In genomic region chr5:34652961-34653360, GRCm38 (mm10) we compare ENCODE assay signal across 28 mouse cellular contexts. TPM values are rescaled to one million over a fixed set of nuclear protein-coding genes. Genes with fewer than 3 reads are reported as not detected.
DNase-seq lines count a peak whose midpoint lies in the region; ATAC-seq and TF ChIP-seq lines count a peak whose summit lies in the region.
"Had no signal": no experiment of that assay in that cellular context is flagged by ENCODE, and none has a peak within 500 bp of the region (broad histone marks: within the 10 kb centered on the region; RNA-seq: fewer than 3 reads in every experiment).

No protein-coding gene starts in this region.

- no peak for TF ChIP-seq CTCF in MEL (IDR thresholded peaks at IDR 0.05 in 2 of 3, conservative IDR thresholded peaks at IDR 0.05 in 1 of 3; ENCODE audit: control insufficient read depth in 1 of 3, insufficient read depth in 1 of 3, low read depth in 2 of 3, low read length in 3 of 3, poor library complexity in 1 of 3, severe bottlenecking in 1 of 3)

- peak in 1 of 2 experiments; percentile 14; a peak in 1 of 4 replicates for TF ChIP-seq EP300 in MEL (IDR thresholded peaks at IDR 0.05; ENCODE audit: low read depth in 1 of 2, low read length in 2 of 2)

- no peak for TF ChIP-seq RAD21 in MEL (IDR thresholded peaks at IDR 0.05; ENCODE audit: low read depth, low read length)

- H3K4me1 ChIP-seq in heart, embryonic 10.5 days, result no peaks in the 10 kb centered on the region; the same call in 1 of the 2 replicates
- peaks cover 0 to 5% of the 10 kb centered on the region in 2 experiments; a peak in 1 of 4 replicates for H3K4me1 ChIP-seq in MEL (ENCODE audit: control insufficient read depth in 1 of 2, insufficient read depth in 2 of 2, low read length in 2 of 2)
- H3K4me1 ChIP-seq: embryonic facial prominence, embryonic 12.5 days; embryonic facial prominence, embryonic 15.5 days; forebrain, embryonic 10.5 days; forebrain, embryonic 13.5 days; hindbrain, embryonic 12.5 days; hindbrain, embryonic 15.5 days; intestine, embryonic 15.5 days had no signal

- 0 out of 2 replicates have a peak, but pooled peaks have one; percentile 41 for ATAC-seq in erythroid progenitor cell, adult 5-6 weeks (replicated peaks; ENCODE audit: low FRiP score, poor library complexity, severe bottlenecking)
- ATAC-seq: forebrain, embryonic 13.5 days; forebrain, embryonic 16.5 days; intestine, embryonic 15.5 days had no signal

- H3K9ac ChIP-seq in MEL (ENCODE audit: control insufficient read depth, low read depth, low read length, poor library complexity, severe bottlenecking), result no peak overlapping the region
- H3K9ac ChIP-seq: embryonic facial prominence, embryonic 12.5 days; embryonic facial prominence, embryonic 15.5 days; forebrain, embryonic 13.5 days; heart, embryonic 13.5 days; hindbrain, embryonic 12.5 days; hindbrain, embryonic 15.5 days; intestine, embryonic 15.5 days had no signal

- WGBS in heart, embryonic 10.5 days, result 88% methylated on average over 5 of the region's 5 CpGs

- DNase-seq in heart, embryonic 10.5 days (ENCODE audit: low spot score), result peak; percentile 28
- no peak for DNase-seq in heart, adult 18-20 months
- DNase-seq in MEL (ENCODE audit: low read depth, low spot score), result peak; percentile 42
- no peak for DNase-seq in kidney, postnatal 14 days
- DNase-seq in left cerebral cortex, postnatal 10 days (ENCODE audit: extremely low spot score in 1 of 2, low spot score in 2 of 2), result no peak
- DNase-seq: adrenal gland, adult 2 months; adrenal gland, postnatal 14 days; B cell, adult 2 months; cerebellum, adult 11 months; cerebellum, adult 2 months; cerebellum, adult 9-11 months; gastrocnemius, postnatal 10 days; gastrocnemius, postnatal 36 days; heart, postnatal 14 days; kidney, adult 18-20 months had no signal

- peaks cover 5% of the 10 kb centered on the region; the same call in 1 of the 2 replicates for H3K79me2 ChIP-seq in MEL (ENCODE audit: control insufficient read depth, insufficient read depth, low read length, poor library complexity)

- H3K4me3 ChIP-seq in heart, embryonic 10.5 days, result no peak overlapping the region
- no peak overlapping the region for H3K4me3 ChIP-seq in MEL (ENCODE audit: control insufficient read depth in 1 of 2, insufficient read depth in 1 of 2, low read depth in 2 of 2, low read length in 2 of 2)
- H3K4me3 ChIP-seq: embryonic facial prominence, embryonic 12.5 days; embryonic facial prominence, embryonic 15.5 days; erythroblast, embryonic 14.5 days; forebrain, embryonic 10.5 days; forebrain, embryonic 13.5 days; heart, embryonic 13.5 days; hindbrain, embryonic 12.5 days; hindbrain, embryonic 15.5 days; intestine, embryonic 15.5 days had no signal

- no peak overlapping the region for H3K27ac ChIP-seq in heart, embryonic 10.5 days
- H3K27ac ChIP-seq in MEL (ENCODE audit: control insufficient read depth, low read depth, low read length), result no peak overlapping the region
- H3K27ac ChIP-seq: embryonic facial prominence, embryonic 12.5 days; embryonic facial prominence, embryonic 15.5 days; forebrain, embryonic 10.5 days; forebrain, embryonic 13.5 days; heart, embryonic 13.5 days; hindbrain, embryonic 12.5 days; hindbrain, embryonic 15.5 days; intestine, embryonic 15.5 days had no signal

- peaks cover 96% of the 10 kb centered on the region for H3K36me3 ChIP-seq in heart, embryonic 10.5 days
- peaks cover 10 to 64% of the 10 kb centered on the region in 2 experiments for H3K36me3 ChIP-seq in MEL (ENCODE audit: control insufficient read depth in 1 of 2, insufficient read depth in 2 of 2, low read length in 2 of 2)

- TF ChIP-seq POLR2A in MEL (IDR thresholded peaks at IDR 0.05; ENCODE audit: control insufficient read depth in 1 of 2, insufficient read depth in 1 of 2, low read depth in 1 of 2, low read length in 2 of 2, poor library complexity in 1 of 2), result no peak; a peak in 1 of 4 replicates

- no peaks in the 10 kb centered on the region for H3K27me3 ChIP-seq in heart, embryonic 10.5 days (ENCODE audit: insufficient read depth, poor library complexity, severe bottlenecking)
- no peaks in the 10 kb centered on the region for H3K27me3 ChIP-seq in MEL (ENCODE audit: control insufficient read depth in 1 of 2, insufficient read depth in 2 of 2, low read length in 2 of 2)
- H3K27me3 ChIP-seq: CH12.LX; embryonic facial prominence, embryonic 12.5 days; embryonic facial prominence, embryonic 15.5 days; forebrain, embryonic 13.5 days; heart, embryonic 13.5 days; hindbrain, embryonic 12.5 days; hindbrain, embryonic 15.5 days; intestine, embryonic 15.5 days had no signal

- H3K9me3 ChIP-seq in heart, embryonic 10.5 days, result no peaks in the 10 kb centered on the region
- no peaks in the 10 kb centered on the region for H3K9me3 ChIP-seq in MEL (replicated peaks; ENCODE audit: insufficient read depth, low read length)
- H3K9me3 ChIP-seq: embryonic facial prominence, embryonic 12.5 days; embryonic facial prominence, embryonic 15.5 days; forebrain, embryonic 10.5 days; forebrain, embryonic 13.5 days; G1E; heart, embryonic 13.5 days; hindbrain, embryonic 12.5 days; hindbrain, embryonic 15.5 days; intestine, embryonic 15.5 days had no signal

- intact Hi-C loops in left cerebral cortex, postnatal 10 days (cut with DNase I), result loop anchor here (10.0 kb wide), 1 partner anchor 288 kb away; the partner anchor contains the start of gene Fam193a

TF ChIP-seq in MEL, 35 proteins besides CTCF, POLR2A, EP300 and RAD21:
- TF ChIP-seq ZNF384 (IDR thresholded peaks at IDR 0.05; ENCODE audit: low read depth, low read length) (peak; percentile 82), MAFK (IDR thresholded peaks at IDR 0.05; ENCODE audit: borderline replicate concordance, low read depth, low read length) (no peak)

RNA-seq across cellular contexts. Expression of gene Nop14, which starts 7.0 kb away (rescaled TPM):
- 21.0 and 30.8 TPM in 2 replicates for polyA plus RNA-seq in heart, embryonic 10.5 days (2016; fragmentation: Nextera tagmentation; extraction: Ambion mirVana)
- total RNA-seq in heart, adult 18-20 months (2021), result 10 to 100 TPM; 13.7 to 17.5 TPM
- total RNA-seq in MEL (2012; rRNA removed), result 87.3 and 101 TPM in 2 replicates
- polyA plus RNA-seq in MEL (2012; ENCODE audit: insufficient read depth in 1 of 2, insufficient read length in 2 of 2, low read depth in 1 of 2, low replicate concordance in 2 of 2, missing spikeins in 1 of 2), result 100 to 1,000 TPM in 1 of 2 experiments, not detected in 1; 132 TPM
- total RNA-seq in erythroid progenitor cell, adult 5-6 weeks (2015; ENCODE audit: low replicate concordance), result 5.9 and 15.5 TPM in 2 replicates
- 7.2 and 12.1 TPM in 2 replicates for total RNA-seq in erythroid progenitor cell, adult 5-6 weeks (2017; ENCODE audit: low replicate concordance)
- 10 to 100 TPM; 18.3 to 21.7 TPM for total RNA-seq in left cerebral cortex, postnatal 10 days (2021)

RNA-seq across cellular contexts. Expression of gene Grk4, which starts 7.2 kb away (rescaled TPM):
- 0.92 and 2.0 TPM in 2 replicates for polyA plus RNA-seq in heart, embryonic 10.5 days (2016; fragmentation: Nextera tagmentation; extraction: Ambion mirVana)
- 1 to 10 TPM; 1.0 to 1.7 TPM for total RNA-seq in heart, adult 18-20 months (2021)
- 0.42 and 0.81 TPM in 2 replicates for total RNA-seq in MEL (2012; rRNA removed)
- polyA plus RNA-seq in MEL (2012; ENCODE audit: insufficient read depth in 1 of 2, insufficient read length in 2 of 2, low read depth in 1 of 2, low replicate concordance in 2 of 2, missing spikeins in 1 of 2), result under 1 TPM in 1 of 2 experiments, not detected in 1; 0.70 TPM
- 1.7 TPM in 1 of 2 replicates, not detected in the other for total RNA-seq in erythroid progenitor cell, adult 5-6 weeks (2015; ENCODE audit: low replicate concordance)
- 0.26 TPM in 1 of 2 replicates, not detected in the other for total RNA-seq in erythroid progenitor cell, adult 5-6 weeks (2017; ENCODE audit: low replicate concordance)
- 1 to 10 TPM; 4.1 to 4.8 TPM for total RNA-seq in left cerebral cortex, postnatal 10 days (2021)

RNA-seq across cellular contexts. Expression of gene Mfsd10, which starts 15.9 kb away (rescaled TPM):
- polyA plus RNA-seq in heart, embryonic 10.5 days (2016; fragmentation: Nextera tagmentation; extraction: Ambion mirVana), result 84.7 and 105 TPM in 2 replicates
- 1 to 10 TPM; 6.8 to 8.6 TPM for total RNA-seq in heart, adult 18-20 months (2021)
- total RNA-seq in MEL (2012; rRNA removed), result 106 and 136 TPM in 2 replicates
- 100 to 1,000 TPM in 1 of 2 experiments, not detected in 1; 296 TPM for polyA plus RNA-seq in MEL (2012; ENCODE audit: insufficient read depth in 1 of 2, insufficient read length in 2 of 2, low read depth in 1 of 2, low replicate concordance in 2 of 2, missing spikeins in 1 of 2)
- 24.9 and 32.7 TPM in 2 replicates for total RNA-seq in erythroid progenitor cell, adult 5-6 weeks (2015; ENCODE audit: low replicate concordance)
- 11.7 and 13.5 TPM in 2 replicates for total RNA-seq in erythroid progenitor cell, adult 5-6 weeks (2017; ENCODE audit: low replicate concordance)
- total RNA-seq in left cerebral cortex, postnatal 10 days (2021), result 10 to 100 TPM; 44.1 to 53.3 TPM

Comparison
In these comparisons a context has a peak if more than half of its experiments do, and no peak if none do; other contexts are left out.
1. DNase-seq: peak in heart, embryonic 10.5 days (single experiment) and MEL (single experiment); none in heart, adult 18-20 months (0 of 2), kidney, postnatal 14 days (single experiment) and left cerebral cortex, postnatal 10 days (0 of 2).